Mouse (Mus musculus): ENCODE results near the gene Klc2.

- TF ChIP-seq CTCF (conservative IDR thresholded peaks at IDR 0.05; ENCODE audit: low read length): no peak
- TF ChIP-seq POU5F1 (IDR thresholded peaks at IDR 0.05; ENCODE audit: borderline replicate concordance, low read length): no peak
Observed at GRCm38 (mm10) chr19:5071545-5072369, 46.6 kb downstream of the Klc2 start.
